Mouse (Mus musculus): ENCODE measurements around the gene Camk2b.
"Not testable (repeated sequence)": the region's sequence is repeated elsewhere in the genome, so short reads cannot be mapped to it uniquely, and the experiment has no call there.

Camk2b gene

GRCm38 (mm10) chr11:6015011-6015431, 51.1 kb downstream of the Camk2b start:
- peak; percentile 95 for DNase-seq (ENCODE audit: low read depth, low spot score)

DNA sequence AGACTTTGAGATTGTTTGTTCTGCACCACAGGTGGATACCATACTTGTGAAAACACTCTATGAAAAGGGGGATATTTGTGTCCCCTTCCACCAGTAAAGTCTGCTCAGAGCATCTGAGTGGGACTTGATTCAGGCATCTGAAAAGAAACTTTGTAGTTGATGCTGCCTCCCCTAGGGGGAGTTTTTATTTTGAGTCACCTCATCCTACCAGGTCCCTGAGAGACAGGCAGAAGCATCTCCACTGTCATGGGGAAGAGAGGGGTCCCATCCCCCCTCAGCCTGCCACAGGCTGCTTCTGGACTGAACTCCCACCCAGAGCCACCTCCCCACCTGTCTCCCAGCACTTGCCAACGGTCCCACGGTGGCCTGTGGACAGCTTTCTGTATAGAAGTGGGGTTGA, 52.8 kb downstream of the Camk2b start:
- peak; percentile 59 for DNase-seq (ENCODE audit: low read depth, low spot score)

- no peak for DNase-seq (ENCODE audit: low read depth, low spot score)
These were observed 54.3 kb downstream of the Camk2b start for GRCm38 (mm10) chr11:6011879-6012278.

- not testable (repeated sequence) for DNase-seq (ENCODE audit: low read depth, low spot score)
These were observed 55.2 kb downstream of the Camk2b start for GRCm38 (mm10) chr11:6010751-6011482.

DNA sequence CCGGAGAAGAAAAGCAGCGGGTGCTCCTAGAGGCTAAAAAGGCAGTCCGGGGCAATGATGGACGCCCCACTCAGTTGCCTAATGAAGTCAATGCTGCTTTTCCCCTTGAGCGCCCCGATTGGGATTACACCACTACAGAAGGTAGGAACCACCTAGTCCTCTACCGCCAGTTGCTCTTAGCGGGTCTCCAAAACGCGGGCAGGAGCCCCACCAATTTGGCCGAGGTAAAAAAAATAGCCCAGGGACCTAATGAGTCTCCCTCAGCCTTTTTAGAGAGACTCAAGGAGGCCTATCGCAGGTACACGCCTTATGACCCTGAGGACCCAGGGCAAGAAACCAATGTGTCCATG, 58.4 kb downstream of the Camk2b start:
- DNase-seq (ENCODE audit: low read depth, low spot score): not testable (repeated sequence)

GRCm38 (mm10) chr11:6007010-6007778, 59.0 kb downstream of the Camk2b start:
- not testable (repeated sequence) for DNase-seq (ENCODE audit: low read depth, low spot score)

- DNase-seq (ENCODE audit: low read depth, low spot score): not testable (repeated sequence)
These were observed 59.7 kb downstream of the Camk2b start for GRCm38 (mm10) chr11:6006351-6007009.

DNA sequence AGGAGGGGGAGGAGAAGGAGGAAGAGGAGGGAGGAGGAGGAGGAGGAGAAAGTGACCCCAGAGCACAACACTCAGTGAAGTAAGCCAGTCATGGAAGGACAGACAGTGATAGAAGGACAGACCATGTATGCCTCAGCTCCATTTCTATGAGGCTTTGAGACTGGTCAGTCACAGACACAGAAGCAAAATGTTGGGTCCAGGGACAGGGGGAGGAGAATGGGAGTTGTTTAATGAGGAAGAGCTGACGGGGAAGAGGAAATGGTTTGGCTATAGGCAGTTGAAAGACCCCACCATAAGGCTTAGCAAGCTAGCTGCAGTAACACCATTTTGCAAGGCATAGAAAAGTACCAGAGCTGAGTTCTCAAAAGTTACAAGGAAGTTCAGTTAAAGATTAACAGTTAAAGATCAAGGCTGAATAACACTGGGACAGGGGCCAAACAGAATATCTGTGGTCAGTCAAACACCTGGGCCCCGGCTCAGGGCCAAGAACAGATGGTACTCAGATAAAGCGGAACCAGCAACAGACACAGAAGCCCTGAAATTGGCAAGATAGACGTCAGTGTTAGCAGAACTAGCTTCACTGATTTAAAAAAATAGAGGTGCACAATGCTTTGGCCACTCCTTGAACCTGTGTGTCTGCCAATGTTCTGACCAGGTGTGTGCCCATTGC, 60.7 kb downstream of the Camk2b start:
- DNase-seq (ENCODE audit: low read depth, low spot score): not testable (repeated sequence)

DNA sequence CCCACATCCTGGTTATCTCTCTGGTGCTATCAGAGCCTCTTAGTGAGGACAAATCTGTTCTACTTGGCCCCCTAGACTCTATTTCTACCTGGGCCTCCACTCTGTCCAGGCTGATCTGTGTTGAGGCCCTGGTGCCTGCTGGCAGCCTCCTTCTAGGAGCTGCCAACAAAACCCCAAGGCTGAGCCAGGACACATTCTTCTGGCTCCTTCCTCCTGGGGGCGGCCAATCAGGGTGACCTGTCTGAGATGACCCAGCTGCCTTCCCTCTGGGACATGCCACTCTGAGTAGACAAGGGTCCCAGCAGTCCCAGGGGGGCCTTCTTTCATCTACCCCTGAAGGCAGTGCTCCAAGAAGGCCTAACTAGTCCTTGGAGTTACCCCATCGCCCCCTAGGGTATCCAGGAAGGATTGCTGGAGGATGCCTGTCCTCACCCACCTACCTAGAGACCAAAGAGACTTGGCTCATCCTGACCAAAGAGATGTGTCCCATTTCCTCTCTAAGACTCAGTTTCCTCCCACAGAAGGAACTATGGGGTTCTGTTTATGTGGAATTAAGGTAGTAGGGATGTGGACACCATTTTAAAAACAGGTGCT, 63.0 kb downstream of the Camk2b start:
- DNase-seq (ENCODE audit: low read depth, low spot score): no peak

- peak; percentile 95 for DNase-seq (ENCODE audit: low read depth, low spot score)
These were observed 64.0 kb downstream of the Camk2b start for GRCm38 (mm10) chr11:6001981-6002649.

DNA sequence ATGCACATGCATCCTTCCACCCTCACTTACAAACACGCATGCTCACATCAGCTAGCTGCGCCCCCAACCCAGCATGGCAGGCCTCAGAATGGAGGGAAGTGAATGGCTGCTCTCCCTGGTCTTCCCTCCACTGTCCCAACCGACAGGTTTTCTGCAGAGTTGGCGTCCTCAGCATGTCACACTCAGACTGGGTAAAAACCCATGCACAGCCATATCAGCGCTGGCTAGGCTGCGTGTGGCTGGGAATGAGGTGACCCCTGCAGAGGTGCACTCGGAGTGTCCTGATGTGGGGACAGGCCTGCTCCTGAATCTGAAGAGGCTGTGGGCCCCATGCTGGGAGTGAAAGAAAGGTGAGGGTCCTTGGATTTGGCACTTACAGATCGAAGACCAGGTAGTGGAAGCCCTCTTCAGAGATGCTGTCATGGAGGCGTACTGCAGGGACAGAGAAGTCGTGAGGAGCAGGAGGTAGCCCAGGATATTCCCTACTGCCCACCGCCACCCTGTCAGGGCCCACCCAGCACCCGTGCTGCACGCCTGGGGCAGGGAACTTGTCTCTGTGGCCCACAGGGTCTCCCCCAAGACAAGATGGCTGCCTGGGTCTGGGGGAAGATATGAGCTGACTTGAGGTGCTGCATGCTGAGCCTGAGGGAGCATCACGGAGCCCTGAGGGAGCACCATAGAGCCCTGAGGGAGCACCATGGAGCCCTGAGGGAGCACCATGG, 65.0 kb downstream of the Camk2b start:
- DNase-seq (ENCODE audit: low read depth, low spot score): no peak

GRCm38 (mm10) chr11:5999832-6000771, 66.1 kb downstream of the Camk2b start:
- DNase-seq (ENCODE audit: low read depth, low spot score): peak; percentile 98

GRCm38 (mm10) chr11:5998472-5998871, 67.7 kb downstream of the Camk2b start:
- DNase-seq (ENCODE audit: low read depth, low spot score): no peak

DNA sequence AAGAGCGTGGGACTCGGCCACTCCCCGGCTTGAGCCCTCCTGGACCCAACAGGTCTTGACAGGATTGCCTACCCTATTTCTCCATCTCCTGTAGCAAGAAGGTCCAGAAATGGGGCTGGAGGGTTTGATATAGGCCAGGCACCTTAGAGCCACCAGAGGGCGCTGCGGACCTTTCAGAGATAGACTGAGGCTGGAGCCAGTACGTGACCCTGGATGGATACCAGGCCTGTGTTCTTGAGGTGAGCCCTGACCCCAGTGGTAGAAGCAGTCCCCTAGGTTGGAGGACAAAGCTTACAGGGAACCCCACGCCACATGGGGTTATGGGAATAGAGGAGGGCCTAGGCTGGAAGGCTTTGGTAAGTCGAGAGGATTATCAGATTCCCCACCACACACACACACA, 70.2 kb downstream of the Camk2b start:
- peak; percentile 94 for DNase-seq (ENCODE audit: low read depth, low spot score)

- no peak for DNase-seq (ENCODE audit: low read depth, low spot score)
These were observed 71.3 kb downstream of the Camk2b start for GRCm38 (mm10) chr11:5994880-5995279.

- peak; percentile 89 for DNase-seq (ENCODE audit: low read depth, low spot score)
These were observed 72.0 kb downstream of the Camk2b start for GRCm38 (mm10) chr11:5994212-5994611.

DNA sequence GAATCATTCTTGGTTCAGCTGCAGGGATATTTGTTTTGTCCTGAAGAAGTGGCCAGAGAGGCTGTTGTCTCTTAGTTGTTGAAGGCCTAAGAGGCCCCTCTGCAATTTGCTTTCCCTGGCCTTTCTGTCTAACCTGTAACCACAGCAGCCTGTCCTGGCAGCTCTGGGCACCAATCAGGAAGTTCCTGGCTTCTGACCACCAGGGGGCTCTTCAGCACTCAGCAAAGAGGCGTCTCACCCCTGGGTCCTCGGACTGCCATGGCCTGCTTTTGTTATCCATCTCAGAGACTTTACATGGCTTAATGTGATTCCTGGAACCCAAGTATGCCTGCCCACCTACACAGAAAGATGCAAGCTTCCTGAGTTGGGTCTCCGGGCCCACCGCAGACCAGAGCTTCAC, 75.3 kb downstream of the Camk2b start:
- peak; percentile 86 for DNase-seq (ENCODE audit: low read depth, low spot score)

DNA sequence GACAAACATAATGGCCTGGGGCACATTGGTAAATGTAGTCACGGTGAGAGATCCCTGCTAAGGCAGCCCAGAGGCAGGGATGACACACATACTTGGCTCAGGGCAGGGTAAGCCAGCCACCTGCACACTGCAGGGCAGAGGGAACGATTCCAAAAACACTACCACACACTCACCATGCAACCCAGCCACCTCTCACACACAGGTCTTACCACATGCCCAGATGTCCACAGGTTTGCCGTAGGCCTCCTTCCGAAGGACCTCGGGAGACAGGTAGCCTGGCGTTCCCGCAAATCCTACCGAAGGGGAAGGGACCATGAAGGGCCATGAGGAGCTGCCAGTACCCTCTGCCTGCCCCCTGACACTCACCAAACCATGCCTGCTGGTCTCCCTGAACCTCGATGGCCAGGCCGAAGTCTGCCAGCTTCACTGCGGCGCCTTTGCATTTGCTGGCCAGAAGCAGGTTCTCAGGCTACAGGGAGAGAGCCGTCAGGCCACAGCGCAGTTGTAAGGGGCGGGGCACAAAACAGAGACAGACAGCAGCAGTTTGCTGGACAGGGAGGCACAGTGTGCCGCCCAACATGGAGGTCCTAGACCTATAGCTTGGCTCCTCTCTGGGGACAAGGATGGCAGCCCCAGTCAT, 76.1 kb downstream of the Camk2b start:
- peak; percentile 77 for DNase-seq (ENCODE audit: low read depth, low spot score)

DNA sequence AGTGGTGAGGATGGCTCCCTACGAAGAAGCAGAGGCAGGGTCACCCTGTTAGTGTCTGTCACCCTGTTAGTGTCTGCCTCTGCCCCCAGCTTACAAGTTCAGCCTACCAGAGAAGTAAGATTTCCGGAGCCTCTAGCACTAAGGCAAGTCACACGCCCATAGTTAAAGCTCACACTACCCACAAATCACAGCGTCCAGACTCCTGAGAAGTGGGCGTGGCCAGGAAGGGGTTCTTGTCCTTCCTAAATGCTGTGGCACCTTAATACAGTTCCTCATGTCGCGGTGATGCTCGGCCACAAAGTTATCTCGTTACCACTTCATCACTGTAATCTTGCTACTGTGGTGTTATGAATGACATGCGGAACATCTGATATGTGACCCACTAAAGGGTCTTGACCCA, 78.0 kb downstream of the Camk2b start:
- no peak for DNase-seq (ENCODE audit: low read depth, low spot score)

Data from brain, adult 2 months (tissue).